Mouse (Mus musculus): ENCODE results near the gene Asb8. TPM values are rescaled to one million over a fixed set of nuclear protein-coding genes. Genes with fewer than 3 reads are reported as not detected.

The Asb8 gene
- total RNA-seq, 2 experiments from 2014 or later, result 25.3 to 28.4 TPM

- ATAC-seq (replicated peaks; ENCODE audit: poor library complexity), result no peak
Observed at GRCm38 (mm10) chr15:98088889-98089288, 76.5 kb downstream of the Asb8 start.

Other genes with a start within 250 kb of the Asb8 start
- 41.7 and 48.4 TPM in 2 replicates for gene Tmem106c, start 201.4 kb downstream of the Asb8 start, total RNA-seq (2015)
- 26.2 and 30.1 TPM in 2 replicates for gene Tmem106c, start 201.4 kb downstream of the Asb8 start, total RNA-seq (2017)
- gene Col2a1, start 160.9 kb downstream of the Asb8 start, total RNA-seq (2015), result 0.05 TPM in 1 of 2 replicates, not detected in the other
- not detected in 2 replicates for gene Col2a1, start 160.9 kb downstream of the Asb8 start, total RNA-seq (2017)
- 5.4 and 5.9 TPM in 2 replicates for gene Pfkm, start 73.0 kb downstream of the Asb8 start, total RNA-seq (2015)
- 14.1 and 20.0 TPM in 2 replicates for gene Pfkm, start 73.0 kb downstream of the Asb8 start, total RNA-seq (2017)
- 55.1 and 60.2 TPM in 2 replicates for gene Senp1, start 71.9 kb downstream of the Asb8 start, total RNA-seq (2015)
- 53.0 and 57.6 TPM in 2 replicates for gene Senp1, start 71.9 kb downstream of the Asb8 start, total RNA-seq (2017)
- gene Ccdc184, start 1.5 kb upstream of the Asb8 start, total RNA-seq (2015), result not detected in 2 replicates
- not detected in 2 replicates for gene Ccdc184, start 1.5 kb upstream of the Asb8 start, total RNA-seq (2017)
- not detected in 2 replicates for gene Olfr288, start 29.9 kb upstream of the Asb8 start, total RNA-seq (2015)
- not detected in 2 replicates for gene Olfr288, start 29.9 kb upstream of the Asb8 start, total RNA-seq (2017)
- not detected in 2 replicates for gene Gm44579, start 55.4 kb upstream of the Asb8 start, total RNA-seq (2015)
- not detected in 2 replicates for gene Gm44579, start 55.4 kb upstream of the Asb8 start, total RNA-seq (2017)
- gene Olfr287, start 55.4 kb upstream of the Asb8 start, total RNA-seq (2015), result 0.07 and 0.42 TPM in 2 replicates
- gene Olfr287, start 55.4 kb upstream of the Asb8 start, total RNA-seq (2017), result not detected in 2 replicates
- not detected in 2 replicates for gene Olfr286, start 68.8 kb upstream of the Asb8 start, total RNA-seq (2015)
- not detected in 2 replicates for gene Olfr286, start 68.8 kb upstream of the Asb8 start, total RNA-seq (2017)
- gene H1fnt, start 91.7 kb upstream of the Asb8 start, total RNA-seq (2015), result not detected in 2 replicates
- not detected in 2 replicates for gene H1fnt, start 91.7 kb upstream of the Asb8 start, total RNA-seq (2017)
- not detected in 2 replicates for gene Zfp641, start 130.5 kb upstream of the Asb8 start, total RNA-seq (2015)
- not detected in 2 replicates for gene Zfp641, start 130.5 kb upstream of the Asb8 start, total RNA-seq (2017)
- not detected in 2 replicates for gene Olfr285, start 151.7 kb upstream of the Asb8 start, total RNA-seq (2015)
- gene Olfr285, start 151.7 kb upstream of the Asb8 start, total RNA-seq (2017), result not detected in 2 replicates
- not detected in 2 replicates for gene Olfr284, start 175.4 kb upstream of the Asb8 start, total RNA-seq (2015)
- gene Olfr284, start 175.4 kb upstream of the Asb8 start, total RNA-seq (2017), result not detected in 2 replicates
- not detected in 2 replicates for gene Olfr283, start 215.3 kb upstream of the Asb8 start, total RNA-seq (2015)
- gene Olfr283, start 215.3 kb upstream of the Asb8 start, total RNA-seq (2017), result not detected in 2 replicates